In genomic region chr11:78513106-78513790, GRCm38 (mm10) we compare ENCODE assay signal across 10 mouse cellular contexts. TPM values are rescaled to one million over a fixed set of nuclear protein-coding genes. Genes with fewer than 3 reads are reported as not detected.
DNase-seq lines count a peak whose midpoint lies in the region; ATAC-seq and TF ChIP-seq lines count a peak whose summit lies in the region.
"Had no signal": no experiment of that assay in that cellular context is flagged by ENCODE, and none has a peak within 500 bp of the region (broad histone marks: within the 10 kb centered on the region; RNA-seq: fewer than 3 reads in every experiment).

No protein-coding gene starts in this region.

- H3K79me2 ChIP-seq in MEL (ENCODE audit: control insufficient read depth, insufficient read depth, low read length, poor library complexity): peaks cover 25% of the 10 kb centered on the region

- H3K27ac ChIP-seq in heart, embryonic 14.5 days (replicated peaks in 1 of 2; ENCODE audit: control insufficient read depth in 1 of 2, insufficient read depth in 1 of 2, low read depth in 2 of 2, low read length in 2 of 2): no peak overlapping the region
- H3K27ac ChIP-seq in MEL (ENCODE audit: control insufficient read depth, low read depth, low read length): no peak overlapping the region
- no peak overlapping the region for H3K27ac ChIP-seq in hindbrain, embryonic 12.5 days
- H3K27ac ChIP-seq in midbrain, embryonic 12.5 days (replicated peaks): no peak overlapping the region

- H3K36me3 ChIP-seq in heart, embryonic 14.5 days (ENCODE audit: control insufficient read depth, insufficient read depth, low read length): peaks cover 60% of the 10 kb centered on the region
- peaks cover 18% of the 10 kb centered on the region in 2 experiments for H3K36me3 ChIP-seq in MEL (ENCODE audit: control insufficient read depth in 1 of 2, insufficient read depth in 2 of 2, low read length in 2 of 2)
- H3K36me3 ChIP-seq in hindbrain, embryonic 12.5 days: peaks cover 43% of the 10 kb centered on the region
- H3K36me3 ChIP-seq in midbrain, embryonic 12.5 days: peaks cover 48% of the 10 kb centered on the region

- no peak for TF ChIP-seq RAD21 in MEL (IDR thresholded peaks at IDR 0.05; ENCODE audit: low read depth, low read length)

- intact Hi-C loops in heart, postnatal 36 days (cut with DNase I): loop anchor here (2.0 kb wide), 1 partner anchor 18 kb away; no protein-coding TSS in a partner anchor
- intact Hi-C loops in left cerebral cortex, postnatal 25 days (cut with DNase I): no loop called here

- TF ChIP-seq POLR2A in MEL (IDR thresholded peaks at IDR 0.05; ENCODE audit: control insufficient read depth in 1 of 2, insufficient read depth in 1 of 2, low read depth in 1 of 2, low read length in 2 of 2, poor library complexity in 1 of 2): 0 out of 4 replicates have a peak, but pooled peaks of 1 of the 2 experiments have one; percentile 24

- no peak for TF ChIP-seq CTCF in MEL (IDR thresholded peaks at IDR 0.05 in 2 of 3, conservative IDR thresholded peaks at IDR 0.05 in 1 of 3; ENCODE audit: control insufficient read depth in 1 of 3, insufficient read depth in 1 of 3, low read depth in 2 of 3, low read length in 3 of 3, poor library complexity in 1 of 3, severe bottlenecking in 1 of 3)

- H3K9ac ChIP-seq in heart, embryonic 14.5 days (ENCODE audit: low read length): peak overlapping the region; percentile 96
- peak overlapping the region; percentile 96 for H3K9ac ChIP-seq in MEL (ENCODE audit: control insufficient read depth, low read depth, low read length, poor library complexity, severe bottlenecking)
- 0 out of 2 replicates have a peak overlapping the region, but pooled peaks have one; percentile 94 for H3K9ac ChIP-seq in hindbrain, embryonic 12.5 days
- H3K9ac ChIP-seq in midbrain, embryonic 12.5 days (replicated peaks): peak overlapping the region; percentile 86

- no peaks in the 10 kb centered on the region for H3K9me3 ChIP-seq in heart, embryonic 14.5 days (ENCODE audit: control insufficient read depth, low read length)
- no peaks in the 10 kb centered on the region for H3K9me3 ChIP-seq in MEL (replicated peaks; ENCODE audit: insufficient read depth, low read length)
- no peaks in the 10 kb centered on the region for H3K9me3 ChIP-seq in hindbrain, embryonic 12.5 days (replicated peaks)
- H3K9me3 ChIP-seq in midbrain, embryonic 12.5 days: no peaks in the 10 kb centered on the region

- H3K4me1 ChIP-seq in heart, embryonic 14.5 days (ENCODE audit: control insufficient read depth in 2 of 2, insufficient read depth in 2 of 2, low read length in 2 of 2): peaks cover 0 to 15% of the 10 kb centered on the region in 2 experiments; a peak in 3 of 4 replicates
- H3K4me1 ChIP-seq in MEL (ENCODE audit: control insufficient read depth in 1 of 2, insufficient read depth in 2 of 2, low read length in 2 of 2): peaks cover 0 to 12% of the 10 kb centered on the region in 2 experiments; a peak in 3 of 4 replicates
- peaks cover 19% of the 10 kb centered on the region for H3K4me1 ChIP-seq in hindbrain, embryonic 12.5 days
- peaks cover 18% of the 10 kb centered on the region for H3K4me1 ChIP-seq in midbrain, embryonic 12.5 days

- WGBS in heart, embryonic 14.5 days: 74% methylated on average over 3 of the region's 3 CpGs
- 82% methylated on average over 3 of the region's 3 CpGs for WGBS in hindbrain, embryonic 12.5 days
- 78% methylated on average over 3 of the region's 3 CpGs for WGBS in midbrain, embryonic 12.5 days

- peak overlapping the region in 1 of 2 experiments; percentile 85; a peak in 2 of 4 replicates for H3K4me3 ChIP-seq in heart, embryonic 14.5 days (ENCODE audit: control insufficient read depth in 1 of 2, insufficient read depth in 1 of 2, low read depth in 1 of 2, low read length in 2 of 2)
- peak overlapping the region; percentile 88 to 93 for H3K4me3 ChIP-seq in MEL (ENCODE audit: control insufficient read depth in 1 of 2, insufficient read depth in 1 of 2, low read depth in 2 of 2, low read length in 2 of 2)
- H3K4me3 ChIP-seq in hindbrain, embryonic 12.5 days: peak overlapping the region; percentile 75
- H3K4me3 ChIP-seq in midbrain, embryonic 12.5 days: peak overlapping the region; percentile 83

- peak overlapping the region; percentile 89 for H3K4me2 ChIP-seq in heart, embryonic 14.5 days (ENCODE audit: low read length)
- H3K4me2 ChIP-seq in hindbrain, embryonic 12.5 days (replicated peaks): peak overlapping the region; percentile 85
- peak overlapping the region; percentile 77 for H3K4me2 ChIP-seq in midbrain, embryonic 12.5 days (replicated peaks)

- TF ChIP-seq EP300 in MEL (IDR thresholded peaks at IDR 0.05; ENCODE audit: low read depth in 1 of 2, low read length in 2 of 2): no peak

- no peak for ATAC-seq in heart, embryonic 14.5 days (ENCODE audit: insufficient number of reproducible peaks, insufficient read depth, low FRiP score, low read depth)
- ATAC-seq in hindbrain, embryonic 12.5 days (ENCODE audit: low FRiP score): no peak
- no peak for ATAC-seq in midbrain, embryonic 12.5 days (ENCODE audit: low FRiP score, low read depth)
- no peak for ATAC-seq in inflammation-experienced regulatory T-cells, adult 6 months

- H3K27me3 ChIP-seq in heart, embryonic 14.5 days (ENCODE audit: control insufficient read depth, insufficient read depth, low read length): no peaks in the 10 kb centered on the region
- no peaks in the 10 kb centered on the region for H3K27me3 ChIP-seq in MEL (ENCODE audit: control insufficient read depth in 1 of 2, insufficient read depth in 2 of 2, low read length in 2 of 2)
- no peaks in the 10 kb centered on the region for H3K27me3 ChIP-seq in hindbrain, embryonic 12.5 days
- no peaks in the 10 kb centered on the region for H3K27me3 ChIP-seq in midbrain, embryonic 12.5 days
- H3K27me3 ChIP-seq: Patski had no signal

- no peak for DNase-seq in heart, postnatal 36 days
- DNase-seq in MEL (ENCODE audit: low read depth, low spot score): no peak
- DNase-seq in left cerebral cortex, postnatal 25 days (ENCODE audit: low spot score in 2 of 2): no peak
- DNase-seq in urinary bladder, adult 2 months (ENCODE audit: low spot score): no peak

RNA-seq across cellular contexts. Expression of gene Poldip2, which starts 1.3 kb away (rescaled TPM):
- polyA plus RNA-seq in heart, embryonic 14.5 days (2014; fragmentation: Nextera tagmentation; extraction: Ambion mirVana): 155 and 161 TPM in 2 replicates
- total RNA-seq in heart, postnatal 36 days (2021): 100 to 1,000 TPM; 151 to 156 TPM
- total RNA-seq in MEL (2012; rRNA removed): 157 and 182 TPM in 2 replicates
- polyA plus RNA-seq in MEL (2012; ENCODE audit: insufficient read depth in 1 of 2, insufficient read length in 2 of 2, low read depth in 1 of 2, low replicate concordance in 2 of 2, missing spikeins in 1 of 2): 100 to 1,000 TPM; 166 to 260 TPM
- 166 and 176 TPM in 2 replicates for polyA plus RNA-seq in hindbrain, embryonic 12.5 days (2016; fragmentation: Nextera tagmentation; extraction: Ambion mirVana)
- polyA plus RNA-seq in midbrain, embryonic 12.5 days (2016; fragmentation: Nextera tagmentation; extraction: Ambion mirVana): 155 and 168 TPM in 2 replicates
- total RNA-seq in left cerebral cortex, postnatal 25 days (2021): 100 to 1,000 TPM; 104 to 115 TPM
- polyA plus RNA-seq in inflammation-experienced regulatory T-cells, adult 6 months (2017; shearing (Covaris generic)): 10 to 100 TPM; 12.4 to 16.8 (median 13.2) TPM
- polyA plus RNA-seq in urinary bladder, adult 2 months (2012; rRNA removed): 52.5 and 54.7 TPM in 2 replicates

RNA-seq across cellular contexts. Expression of gene Tmem199, which starts 1.3 kb away (rescaled TPM):
- 41.2 and 44.4 TPM in 2 replicates for polyA plus RNA-seq in heart, embryonic 14.5 days (2014; fragmentation: Nextera tagmentation; extraction: Ambion mirVana)
- 10 to 100 TPM in 1 of 2 experiments, 1 to 10 TPM in 1; 9.4 to 10.3 TPM for total RNA-seq in heart, postnatal 36 days (2021)
- 51.9 and 57.1 TPM in 2 replicates for total RNA-seq in MEL (2012; rRNA removed)
- polyA plus RNA-seq in MEL (2012; ENCODE audit: insufficient read depth in 1 of 2, insufficient read length in 2 of 2, low read depth in 1 of 2, low replicate concordance in 2 of 2, missing spikeins in 1 of 2): 10 to 100 TPM in 1 of 2 experiments, not detected in 1; 36.5 TPM
- 75.2 and 81.1 TPM in 2 replicates for polyA plus RNA-seq in hindbrain, embryonic 12.5 days (2016; fragmentation: Nextera tagmentation; extraction: Ambion mirVana)
- 88.5 and 89.7 TPM in 2 replicates for polyA plus RNA-seq in midbrain, embryonic 12.5 days (2016; fragmentation: Nextera tagmentation; extraction: Ambion mirVana)
- 10 to 100 TPM; 38.8 to 45.1 TPM for total RNA-seq in left cerebral cortex, postnatal 25 days (2021)
- 10 to 100 TPM; 42.2 to 59.5 (median 54.9) TPM for polyA plus RNA-seq in inflammation-experienced regulatory T-cells, adult 6 months (2017; shearing (Covaris generic))
- polyA plus RNA-seq in urinary bladder, adult 2 months (2012; rRNA removed): 28.8 and 41.2 TPM in 2 replicates

RNA-seq across cellular contexts. Expression of gene Sebox, which starts 10.0 kb away (rescaled TPM):
- polyA plus RNA-seq in heart, embryonic 14.5 days (2014; fragmentation: Nextera tagmentation; extraction: Ambion mirVana): not detected in 2 replicates
- not detected for total RNA-seq in heart, postnatal 36 days (2021)
- 0.15 TPM in 1 of 2 replicates, not detected in the other for total RNA-seq in MEL (2012; rRNA removed)
- under 1 TPM in 1 of 2 experiments, not detected in 1; 0.06 TPM for polyA plus RNA-seq in MEL (2012; ENCODE audit: insufficient read depth in 1 of 2, insufficient read length in 2 of 2, low read depth in 1 of 2, low replicate concordance in 2 of 2, missing spikeins in 1 of 2)
- polyA plus RNA-seq in hindbrain, embryonic 12.5 days (2016; fragmentation: Nextera tagmentation; extraction: Ambion mirVana): not detected in 2 replicates
- not detected in 2 replicates for polyA plus RNA-seq in midbrain, embryonic 12.5 days (2016; fragmentation: Nextera tagmentation; extraction: Ambion mirVana)
- 1 to 10 TPM in 1 of 2 experiments, under 1 TPM in 1; 0.98 to 1.2 TPM for total RNA-seq in left cerebral cortex, postnatal 25 days (2021)
- polyA plus RNA-seq in inflammation-experienced regulatory T-cells, adult 6 months (2017; shearing (Covaris generic)): not detected
- not detected in 2 replicates for polyA plus RNA-seq in urinary bladder, adult 2 months (2012; rRNA removed)
- total RNA-seq: neutrophil, adult 5-6 weeks had no signal
- polyA plus RNA-seq: Patski had no signal

RNA-seq across cellular contexts. Expression of gene Vtn, which starts 14.4 kb away (rescaled TPM):
- 0.15 and 0.34 TPM in 2 replicates for polyA plus RNA-seq in heart, embryonic 14.5 days (2014; fragmentation: Nextera tagmentation; extraction: Ambion mirVana)
- total RNA-seq in heart, postnatal 36 days (2021): 10 to 100 TPM; 20.9 to 22.9 TPM
- not detected in 2 replicates for total RNA-seq in MEL (2012; rRNA removed)
- polyA plus RNA-seq in MEL (2012; ENCODE audit: insufficient read depth in 1 of 2, insufficient read length in 2 of 2, low read depth in 1 of 2, low replicate concordance in 2 of 2, missing spikeins in 1 of 2): under 1 TPM in 1 of 2 experiments, not detected in 1; 0.18 TPM
- polyA plus RNA-seq in hindbrain, embryonic 12.5 days (2016; fragmentation: Nextera tagmentation; extraction: Ambion mirVana): 118 and 156 TPM in 2 replicates
- 99.7 and 135 TPM in 2 replicates for polyA plus RNA-seq in midbrain, embryonic 12.5 days (2016; fragmentation: Nextera tagmentation; extraction: Ambion mirVana)
- 10 to 100 TPM; 71.6 to 75.3 TPM for total RNA-seq in left cerebral cortex, postnatal 25 days (2021)
- polyA plus RNA-seq in inflammation-experienced regulatory T-cells, adult 6 months (2017; shearing (Covaris generic)): not detected
- polyA plus RNA-seq in urinary bladder, adult 2 months (2012; rRNA removed): 3.6 and 4.4 TPM in 2 replicates
- total RNA-seq: neutrophil, adult 5-6 weeks had no signal
- polyA plus RNA-seq: Patski had no signal

RNA-seq across cellular contexts. Expression of gene Sarm1, which starts 15.7 kb away (rescaled TPM):
- 0.11 TPM in 1 of 2 replicates, not detected in the other for polyA plus RNA-seq in heart, embryonic 14.5 days (2014; fragmentation: Nextera tagmentation; extraction: Ambion mirVana)
- total RNA-seq in heart, postnatal 36 days (2021): under 1 TPM; 0.46 to 0.50 TPM
- total RNA-seq in MEL (2012; rRNA removed): 0.73 and 1.1 TPM in 2 replicates
- polyA plus RNA-seq in MEL (2012; ENCODE audit: insufficient read depth in 1 of 2, insufficient read length in 2 of 2, low read depth in 1 of 2, low replicate concordance in 2 of 2, missing spikeins in 1 of 2): 1 to 10 TPM in 1 of 2 experiments, not detected in 1; 4.3 TPM
- polyA plus RNA-seq in hindbrain, embryonic 12.5 days (2016; fragmentation: Nextera tagmentation; extraction: Ambion mirVana): 33.7 and 35.7 TPM in 2 replicates
- 36.4 and 37.0 TPM in 2 replicates for polyA plus RNA-seq in midbrain, embryonic 12.5 days (2016; fragmentation: Nextera tagmentation; extraction: Ambion mirVana)
- total RNA-seq in left cerebral cortex, postnatal 25 days (2021): 10 to 100 TPM; 34.3 to 36.5 TPM
- 1 to 10 TPM in 1 of 3 experiments, under 1 TPM in 2; 0.41 to 2.2 (median 0.97) TPM for polyA plus RNA-seq in inflammation-experienced regulatory T-cells, adult 6 months (2017; shearing (Covaris generic))
- polyA plus RNA-seq in urinary bladder, adult 2 months (2012; rRNA removed): 0.54 and 0.81 TPM in 2 replicates
